Comparison of ENCODE assay signal across 8 mouse cellular contexts in genomic region chr17:37002364-37003330, GRCm38 (mm10). TPM values are rescaled to one million over a fixed set of nuclear protein-coding genes. Genes with fewer than 3 reads are reported as not detected.
DNase-seq lines count a peak whose midpoint lies in the region; ATAC-seq and TF ChIP-seq lines count a peak whose summit lies in the region.

No protein-coding gene starts in this region.

- DNase-seq in thymus, postnatal 4 days: peak; percentile 18
- no peak for DNase-seq in thymus, postnatal 0 days (ENCODE audit: low spot score)
- peak; percentile 44 to 53 for DNase-seq in heart, adult 2 months
- DNase-seq in kidney, adult 11 months: peak; percentile 43
- peak; percentile 32 for DNase-seq in liver, postnatal 0 days
- DNase-seq in thymus, postnatal 25 days: no peak

- H3K36me3 ChIP-seq in heart, adult 2 months (ENCODE audit: control insufficient read depth, insufficient read depth, low read length): no peaks in the 10 kb centered on the region
- H3K36me3 ChIP-seq in liver, postnatal 0 days (replicated peaks; ENCODE audit: insufficient read depth, low read length): no peaks in the 10 kb centered on the region
- peaks cover 30% of the 10 kb centered on the region for H3K36me3 ChIP-seq in neural tube, embryonic 15.5 days

- H3K4me3 ChIP-seq in heart, adult 2 months: peak overlapping the region; percentile 60
- peak overlapping the region; percentile 48 for H3K4me3 ChIP-seq in liver, postnatal 0 days (ENCODE audit: low read depth, low read length)
- H3K4me3 ChIP-seq in neural tube, embryonic 15.5 days (replicated peaks): peak overlapping the region; percentile 89

- peak overlapping the region; percentile 63 for H3K9ac ChIP-seq in heart, adult 2 months (ENCODE audit: low read depth, low read length)
- peak overlapping the region; percentile 54 for H3K9ac ChIP-seq in liver, postnatal 0 days (replicated peaks)
- peak overlapping the region; percentile 96 for H3K9ac ChIP-seq in neural tube, embryonic 15.5 days (replicated peaks)

- H3K79me2 ChIP-seq in heart, adult 2 months (replicated peaks; ENCODE audit: control insufficient read depth, insufficient read depth, low read length): no peaks in the 10 kb centered on the region

- TF ChIP-seq EP300 in heart, adult 2 months (IDR thresholded peaks at IDR 0.05; ENCODE audit: insufficient read depth, low read depth, low read length): no peak
- TF ChIP-seq EP300 in liver, postnatal 0 days (IDR thresholded peaks at IDR 0.05; ENCODE audit: low read depth): no peak

- H3K4me2 ChIP-seq in liver, postnatal 0 days (ENCODE audit: low read depth, low read length): peak overlapping the region; percentile 75
- H3K4me2 ChIP-seq in neural tube, embryonic 15.5 days: peak overlapping the region; percentile 70

- no peaks in the 10 kb centered on the region for H3K9me3 ChIP-seq in liver, postnatal 0 days (ENCODE audit: low read length)
- H3K9me3 ChIP-seq in neural tube, embryonic 15.5 days (replicated peaks): no peaks in the 10 kb centered on the region

- peak overlapping the region; percentile 59 for H3K27ac ChIP-seq in heart, adult 2 months
- H3K27ac ChIP-seq in liver, postnatal 0 days (ENCODE audit: low read depth): peak overlapping the region; percentile 51
- H3K27ac ChIP-seq in neural tube, embryonic 15.5 days (replicated peaks): peak overlapping the region; percentile 96

- no peaks in the 10 kb centered on the region for H3K27me3 ChIP-seq in heart, adult 2 months (ENCODE audit: control insufficient read depth, insufficient read depth, low read length)
- peaks cover 9% of the 10 kb centered on the region for H3K27me3 ChIP-seq in liver, postnatal 0 days (ENCODE audit: insufficient read depth, low read length)
- H3K27me3 ChIP-seq in neural tube, embryonic 15.5 days (replicated peaks): no peaks in the 10 kb centered on the region

- TF ChIP-seq CTCF in heart, adult 2 months (IDR thresholded peaks at IDR 0.05): no peak
- no peak for TF ChIP-seq CTCF in liver, postnatal 0 days (IDR thresholded peaks at IDR 0.05; ENCODE audit: low read depth)

- 1% methylated on average over 49 of the region's 49 CpGs for WGBS in heart, adult 2 months
- 2% methylated on average over 49 of the region's 49 CpGs for WGBS in liver, postnatal 0 days (ENCODE audit: insufficient replicate concordance)
- WGBS in neural tube, embryonic 15.5 days: under 1% methylated on average over 48 of the region's 49 CpGs

- ATAC-seq in common myeloid progenitor, adult 5-6 weeks (replicated peaks; ENCODE audit: low read depth, poor library complexity, severe bottlenecking): peak; percentile 62
- ATAC-seq in liver, postnatal 0 days: peak; percentile 54
- ATAC-seq in neural tube, embryonic 15.5 days (ENCODE audit: low FRiP score): peak; percentile 92

- intact Hi-C loops in heart, adult 2 months (cut with DNase I): no loop called here

- H3K4me1 ChIP-seq in heart, adult 2 months (ENCODE audit: control insufficient read depth, insufficient read depth, low read length): no peaks in the 10 kb centered on the region
- peaks cover 6% of the 10 kb centered on the region for H3K4me1 ChIP-seq in liver, postnatal 0 days (ENCODE audit: insufficient read depth)
- peaks cover 25% of the 10 kb centered on the region for H3K4me1 ChIP-seq in neural tube, embryonic 15.5 days

- no peak for TF ChIP-seq POLR2A in heart, adult 2 months (IDR thresholded peaks at IDR 0.05; ENCODE audit: insufficient read depth, low read depth, low read length)

RNA-seq across cellular contexts. Expression of gene Zfp57, which starts 1.7 kb away (rescaled TPM):
- polyA plus RNA-seq in thymus, postnatal 0 days (2015; fragmentation: Nextera tagmentation; extraction: Ambion mirVana): 3.4 and 3.9 TPM in 2 replicates
- total RNA-seq in common myeloid progenitor, adult 5-6 weeks (2017): 1.1 and 2.9 TPM in 2 replicates
- total RNA-seq in heart, adult 2 months (2021): 1 to 10 TPM in 1 of 2 experiments, under 1 TPM in 1; 0.94 to 1.4 TPM
- polyA plus RNA-seq in heart, adult 2 months (2012; rRNA removed): 2.3 and 4.3 TPM in 2 replicates
- polyA plus RNA-seq in liver, postnatal 0 days (2015; fragmentation: Nextera tagmentation; extraction: Ambion mirVana): 1.4 and 2.3 TPM in 2 replicates
- polyA plus RNA-seq in neural tube, embryonic 15.5 days (2015; fragmentation: Nextera tagmentation; extraction: Ambion mirVana): 200 and 252 TPM in 2 replicates

RNA-seq across cellular contexts. Expression of gene H2-M5, which starts 13.3 kb away (rescaled TPM):
- 0.09 and 0.10 TPM in 2 replicates for polyA plus RNA-seq in thymus, postnatal 0 days (2015; fragmentation: Nextera tagmentation; extraction: Ambion mirVana)
- not detected in 2 replicates for total RNA-seq in common myeloid progenitor, adult 5-6 weeks (2017)
- under 1 TPM; 0.41 to 0.63 TPM for total RNA-seq in heart, adult 2 months (2021)
- polyA plus RNA-seq in heart, adult 2 months (2012; rRNA removed): 0.14 and 0.35 TPM in 2 replicates
- polyA plus RNA-seq in liver, postnatal 0 days (2015; fragmentation: Nextera tagmentation; extraction: Ambion mirVana): 0.04 TPM in 1 of 2 replicates, not detected in the other
- polyA plus RNA-seq in neural tube, embryonic 15.5 days (2015; fragmentation: Nextera tagmentation; extraction: Ambion mirVana): 2.5 and 2.7 TPM in 2 replicates

RNA-seq across cellular contexts. Expression of gene Mog, which starts 20.6 kb away (rescaled TPM):
- not detected in 2 replicates for polyA plus RNA-seq in thymus, postnatal 0 days (2015; fragmentation: Nextera tagmentation; extraction: Ambion mirVana)
- total RNA-seq in common myeloid progenitor, adult 5-6 weeks (2017): not detected in 2 replicates
- not detected for total RNA-seq in heart, adult 2 months (2021)
- 0.09 TPM in 1 of 2 replicates, not detected in the other for polyA plus RNA-seq in heart, adult 2 months (2012; rRNA removed)
- not detected in 2 replicates for polyA plus RNA-seq in liver, postnatal 0 days (2015; fragmentation: Nextera tagmentation; extraction: Ambion mirVana)
- polyA plus RNA-seq in neural tube, embryonic 15.5 days (2015; fragmentation: Nextera tagmentation; extraction: Ambion mirVana): 1.5 and 2.0 TPM in 2 replicates

RNA-seq across cellular contexts. Expression of gene 2410137M14Rik, which starts 21.6 kb away (rescaled TPM):
- polyA plus RNA-seq in thymus, postnatal 0 days (2015; fragmentation: Nextera tagmentation; extraction: Ambion mirVana): not detected in 2 replicates
- total RNA-seq in common myeloid progenitor, adult 5-6 weeks (2017): not detected in 2 replicates
- under 1 TPM; 0.27 to 0.63 TPM for total RNA-seq in heart, adult 2 months (2021)
- 0.41 and 0.61 TPM in 2 replicates for polyA plus RNA-seq in heart, adult 2 months (2012; rRNA removed)
- polyA plus RNA-seq in liver, postnatal 0 days (2015; fragmentation: Nextera tagmentation; extraction: Ambion mirVana): not detected in 2 replicates
- 0.27 TPM in 1 of 2 replicates, not detected in the other for polyA plus RNA-seq in neural tube, embryonic 15.5 days (2015; fragmentation: Nextera tagmentation; extraction: Ambion mirVana)

RNA-seq across cellular contexts. Expression of gene Gabbr1, which starts 43.1 kb away (rescaled TPM):
- polyA plus RNA-seq in thymus, postnatal 0 days (2015; fragmentation: Nextera tagmentation; extraction: Ambion mirVana): 2.4 and 6.8 TPM in 2 replicates
- total RNA-seq in common myeloid progenitor, adult 5-6 weeks (2017): 1.3 and 3.5 TPM in 2 replicates
- total RNA-seq in heart, adult 2 months (2021): 1 to 10 TPM; 6.5 to 6.7 TPM
- 15.5 and 17.4 TPM in 2 replicates for polyA plus RNA-seq in heart, adult 2 months (2012; rRNA removed)
- polyA plus RNA-seq in liver, postnatal 0 days (2015; fragmentation: Nextera tagmentation; extraction: Ambion mirVana): 0.41 and 0.46 TPM in 2 replicates
- polyA plus RNA-seq in neural tube, embryonic 15.5 days (2015; fragmentation: Nextera tagmentation; extraction: Ambion mirVana): 77.9 and 90.1 TPM in 2 replicates

Comparison
In these comparisons a context has a peak if more than half of its experiments do, and no peak if none do; other contexts are left out.
1. DNase-seq: peak in thymus, postnatal 4 days (single experiment), heart, adult 2 months (2 of 2), kidney, adult 11 months (single experiment) and liver, postnatal 0 days (single experiment); none in thymus, postnatal 0 days (single experiment) and thymus, postnatal 25 days (single experiment).
2. RNA of gene Zfp57, which starts 1.7 kb away (polyA plus RNA-seq): 200 to 252 TPM in neural tube, embryonic 15.5 days; 3.4 to 3.9 TPM in thymus, postnatal 0 days, 2.3 to 4.3 TPM in heart, adult 2 months and 1.4 to 2.3 TPM in liver, postnatal 0 days; every median in the first group is over 10 times any median in the second.
3. Peak in every context shown above with its lines, with median percentiles within 50 percentile points of each other: ATAC-seq, H3K27ac ChIP-seq, H3K4me3 ChIP-seq and H3K9ac ChIP-seq.